Mouse (Mus musculus) liver, embryonic 14.5 days (tissue): ENCODE measurements around the gene 4930442H23Rik.
"Not testable (repeated sequence)": the region's sequence is repeated elsewhere in the genome, so short reads cannot be mapped to it uniquely, and the experiment has no call there.

ENCODE experiments used
- CTCF ChIP-seq: IDR thresholded peaks from 2 replicates; pipeline ENCODE4 v1.5.1; 2016; ENCODE audit warnings: antibody characterized with exemption, low read depth, control low read depth
- EP300 ChIP-seq: IDR thresholded peaks from 2 replicates; pipeline ENCODE4 v1.6.1; 2016; ENCODE audit warnings: antibody characterized with exemption, low read depth

DNA sequence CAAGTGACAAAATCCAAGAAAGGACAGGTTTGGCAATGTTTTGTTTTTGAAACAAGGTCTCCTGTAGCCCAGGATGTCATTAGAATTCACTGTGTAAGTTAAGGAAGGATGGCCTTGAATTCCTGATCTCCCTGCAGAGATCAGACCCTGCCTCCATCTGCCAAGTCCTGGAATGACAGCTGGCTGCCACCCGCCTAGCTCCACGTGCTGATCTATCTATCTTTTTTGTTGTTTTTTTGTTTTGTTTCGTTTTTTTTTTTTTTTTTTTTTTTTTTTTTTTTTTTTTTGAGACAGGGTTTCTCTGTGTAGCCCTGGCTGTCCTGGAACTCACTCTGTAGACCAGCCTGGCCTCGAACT, 8.3 kb downstream of the 4930442H23Rik start:
- not testable (repeated sequence) for TF ChIP-seq CTCF, EP300
